Comparison of ENCODE assay signal across 13 mouse cellular contexts in genomic region chr14:22168077-22168794, GRCm38 (mm10).
DNase-seq lines count a peak whose midpoint lies in the region; ATAC-seq lines count a peak whose summit lies in the region.
"Had no signal": no experiment of that assay in that cellular context is flagged by ENCODE, and none has a peak within 500 bp of the region (broad histone marks: within the 10 kb centered on the region; RNA-seq: fewer than 3 reads in every experiment).

No protein-coding gene starts in this region.

- no peaks in the 10 kb centered on the region for H3K9me3 ChIP-seq in kidney, embryonic 16.5 days (ENCODE audit: low read length)
- no peaks in the 10 kb centered on the region for H3K9me3 ChIP-seq in embryonic facial prominence, embryonic 10.5 days
- H3K9me3 ChIP-seq in limb, embryonic 11.5 days (ENCODE audit: control insufficient read depth, low read length) = no peaks in the 10 kb centered on the region
- H3K9me3 ChIP-seq in midbrain, embryonic 15.5 days = no peaks in the 10 kb centered on the region
- H3K9me3 ChIP-seq: embryonic facial prominence, embryonic 15.5 days had no signal

- WGBS in kidney, embryonic 16.5 days = 11% methylated on average over 11 of the region's 11 CpGs
- WGBS in embryonic facial prominence, embryonic 10.5 days = 73% methylated on average over 11 of the region's 11 CpGs
- 6% methylated on average over 11 of the region's 11 CpGs for WGBS in limb, embryonic 11.5 days
- WGBS in midbrain, embryonic 15.5 days = 68% methylated on average over 11 of the region's 11 CpGs

- H3K4me2 ChIP-seq in kidney, embryonic 16.5 days (replicated peaks; ENCODE audit: low read depth, low read length) = peak overlapping the region; percentile 42
- H3K4me2 ChIP-seq in limb, embryonic 11.5 days (ENCODE audit: low read depth, severe bottlenecking) = peak overlapping the region; percentile 21; the same call in 1 of the 2 replicates
- H3K4me2 ChIP-seq in midbrain, embryonic 15.5 days = no peak overlapping the region
- H3K4me2 ChIP-seq: embryonic facial prominence, embryonic 15.5 days had no signal

- H3K4me1 ChIP-seq in kidney, embryonic 16.5 days (ENCODE audit: insufficient read depth, low read length) = peaks cover 22% of the 10 kb centered on the region
- peaks cover 22% of the 10 kb centered on the region for H3K4me1 ChIP-seq in embryonic facial prominence, embryonic 10.5 days
- H3K4me1 ChIP-seq in limb, embryonic 11.5 days (ENCODE audit: control insufficient read depth, insufficient read depth, low read length) = peaks cover 19% of the 10 kb centered on the region
- peaks cover 5% of the 10 kb centered on the region; the same call in 1 of the 2 replicates for H3K4me1 ChIP-seq in midbrain, embryonic 15.5 days

- peak; percentile 27 for ATAC-seq in kidney, embryonic 16.5 days (ENCODE audit: low FRiP score, low TSS enrichment)
- no peak for ATAC-seq in limb, embryonic 11.5 days (ENCODE audit: insufficient number of reproducible peaks, low FRiP score, low TSS enrichment, low read depth)
- no peak for ATAC-seq in midbrain, embryonic 15.5 days (replicated peaks)

- H3K27me3 ChIP-seq in kidney, embryonic 16.5 days (ENCODE audit: insufficient read depth, low read length) = peaks cover 29% of the 10 kb centered on the region
- H3K27me3 ChIP-seq in embryonic facial prominence, embryonic 10.5 days (replicated peaks; ENCODE audit: low read depth, poor library complexity, severe bottlenecking) = peaks cover 25% of the 10 kb centered on the region
- H3K27me3 ChIP-seq in limb, embryonic 11.5 days (ENCODE audit: control insufficient read depth, insufficient read depth, low read length) = peaks cover 4% of the 10 kb centered on the region; the same call in 1 of the 2 replicates
- H3K27me3 ChIP-seq in midbrain, embryonic 15.5 days (replicated peaks) = no peaks in the 10 kb centered on the region
- H3K27me3 ChIP-seq: CH12.LX; embryonic facial prominence, embryonic 15.5 days had no signal

- peak overlapping the region; percentile 10; the same call in 1 of the 2 replicates for H3K4me3 ChIP-seq in kidney, embryonic 16.5 days (ENCODE audit: low read length)
- 0 out of 2 replicates have a peak overlapping the region, but pooled peaks have one; percentile 11 for H3K4me3 ChIP-seq in embryonic facial prominence, embryonic 10.5 days
- no peak overlapping the region for H3K4me3 ChIP-seq in limb, embryonic 11.5 days (ENCODE audit: low read depth, low read length)
- H3K4me3 ChIP-seq in midbrain, embryonic 15.5 days = no peak overlapping the region
- H3K4me3 ChIP-seq: embryonic facial prominence, embryonic 15.5 days had no signal

- peak overlapping the region; percentile 35; the same call in 1 of the 2 replicates for H3K27ac ChIP-seq in kidney, embryonic 16.5 days (ENCODE audit: low read length)
- H3K27ac ChIP-seq in embryonic facial prominence, embryonic 10.5 days (replicated peaks) = peak overlapping the region; percentile 48; the same call in 1 of the 2 replicates
- no peak overlapping the region for H3K27ac ChIP-seq in limb, embryonic 11.5 days (replicated peaks; ENCODE audit: low read depth, low read length)
- no peak overlapping the region for H3K27ac ChIP-seq in midbrain, embryonic 15.5 days
- H3K27ac ChIP-seq: embryonic facial prominence, embryonic 15.5 days had no signal

- no peak for DNase-seq in kidney, postnatal 4 days
- DNase-seq in embryo, embryonic 10 days (ENCODE audit: low spot score) = peak; percentile 63
- DNase-seq in embryonic facial prominence, embryonic 10.5 days (ENCODE audit: low spot score) = no peak
- DNase-seq in limb, embryonic 11.5 days (ENCODE audit: low spot score) = peak; percentile 47
- no peak for DNase-seq in adrenal gland, adult (ENCODE audit: inconsistent age in 2 of 2, low spot score in 1 of 2)
- DNase-seq: cerebellum, adult 9-10 months; heart, adult 18-20 months; kidney, adult 9 months; thymus, postnatal 36 days had no signal

- H3K36me3 ChIP-seq in kidney, embryonic 16.5 days (ENCODE audit: insufficient read depth, low read length) = no peaks in the 10 kb centered on the region
- H3K36me3 ChIP-seq in embryonic facial prominence, embryonic 10.5 days (replicated peaks) = no peaks in the 10 kb centered on the region
- H3K36me3 ChIP-seq in limb, embryonic 11.5 days (ENCODE audit: control insufficient read depth, insufficient read depth, low read length) = no peaks in the 10 kb centered on the region
- H3K36me3 ChIP-seq in midbrain, embryonic 15.5 days (replicated peaks) = no peaks in the 10 kb centered on the region
- H3K36me3 ChIP-seq: embryonic facial prominence, embryonic 15.5 days had no signal

- 0 out of 2 replicates have a peak overlapping the region, but pooled peaks have one; percentile 37 for H3K9ac ChIP-seq in kidney, embryonic 16.5 days (replicated peaks; ENCODE audit: low read length)
- H3K9ac ChIP-seq in limb, embryonic 11.5 days (ENCODE audit: low read length) = no peak overlapping the region
- no peak overlapping the region for H3K9ac ChIP-seq in midbrain, embryonic 15.5 days
- H3K9ac ChIP-seq: embryonic facial prominence, embryonic 15.5 days had no signal

Comparison
In these comparisons a context has a peak if more than half of its experiments do, and no peak if none do; other contexts are left out.
1. H3K27ac ChIP-seq: peak in kidney, embryonic 16.5 days (single experiment) and embryonic facial prominence, embryonic 10.5 days (single experiment); none in limb, embryonic 11.5 days (single experiment) and midbrain, embryonic 15.5 days (single experiment).
2. H3K4me3 ChIP-seq: peak in kidney, embryonic 16.5 days (single experiment) and embryonic facial prominence, embryonic 10.5 days (single experiment); none in limb, embryonic 11.5 days (single experiment) and midbrain, embryonic 15.5 days (single experiment).
3. DNase-seq: peak in embryo, embryonic 10 days (single experiment) and limb, embryonic 11.5 days (single experiment); none in kidney, postnatal 4 days (0 of 2), embryonic facial prominence, embryonic 10.5 days (single experiment) and adrenal gland, adult (0 of 2).